27 mouse cellular contexts compared by ENCODE assay signal in the genomic region with DNA sequence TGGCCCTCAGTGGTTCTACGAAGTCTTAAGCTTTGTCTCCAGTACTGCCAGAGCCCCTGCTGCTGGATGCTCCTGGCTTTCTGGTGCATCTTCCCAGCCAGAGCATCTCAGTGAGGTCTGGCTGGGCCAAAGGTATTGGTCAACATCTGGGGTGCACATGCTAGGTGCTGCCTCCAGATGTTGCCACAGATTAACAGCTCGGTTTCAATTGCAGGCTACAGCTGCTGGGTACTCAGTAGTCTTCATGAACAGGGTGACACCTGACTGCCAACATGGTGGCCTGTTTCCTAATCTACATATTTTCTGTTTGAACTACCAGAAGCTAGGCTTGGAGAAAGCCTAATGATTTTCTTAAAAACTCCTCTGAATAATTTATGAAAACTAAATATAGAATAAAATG. TPM values are rescaled to one million over a fixed set of nuclear protein-coding genes. Genes with fewer than 3 reads are reported as not detected.
DNase-seq lines count a peak whose midpoint lies in the region; ATAC-seq and TF ChIP-seq lines count a peak whose summit lies in the region.
"Had no signal": no experiment of that assay in that cellular context is flagged by ENCODE, and none has a peak within 500 bp of the region (broad histone marks: within the 10 kb centered on the region; RNA-seq: fewer than 3 reads in every experiment).

No protein-coding gene starts in this region.

- peaks cover 5% of the 10 kb centered on the region; the same call in 1 of the 2 replicates for H3K4me1 ChIP-seq in bone marrow, adult 2 months (ENCODE audit: control insufficient read depth, insufficient read depth, low read length)
- peaks cover 30 to 45% of the 10 kb centered on the region in 2 experiments for H3K4me1 ChIP-seq in liver, embryonic 14.5 days (replicated peaks; ENCODE audit: control insufficient read depth in 2 of 2, insufficient read depth in 2 of 2, low read length in 1 of 2)
- H3K4me1 ChIP-seq in liver, postnatal 0 days (ENCODE audit: insufficient read depth): peaks cover 25% of the 10 kb centered on the region
- H3K4me1 ChIP-seq in kidney, adult 2 months (ENCODE audit: control insufficient read depth, insufficient read depth, low read length): no peaks in the 10 kb centered on the region

- DNase-seq in liver, embryonic 14.5 days (ENCODE audit: low read depth in 3 of 3, low spot score in 3 of 3): peak in 1 of 3 experiments; percentile 52
- DNase-seq in liver, postnatal 0 days: no peak
- DNase-seq in kidney, adult 2 months: no peak
- DNase-seq in embryo, embryonic 10.5 days (ENCODE audit: low spot score): no peak
- DNase-seq: adrenal gland, postnatal 10 days; cerebellum, adult 18-20 months; cerebellum, adult 9-10 months; cerebellum, postnatal 14 days; gastrocnemius, postnatal 36 days; heart, adult 2 months; heart, postnatal 14 days; heart, postnatal 4 days had no signal

- peak overlapping the region; percentile 13; the same call in 1 of the 2 replicates for H3K27ac ChIP-seq in bone marrow, adult 2 months (ENCODE audit: control insufficient read depth, insufficient read depth, low read depth, low read length, poor library complexity)
- peak overlapping the region; percentile 96 for H3K27ac ChIP-seq in liver, embryonic 14.5 days
- 0 out of 2 replicates have a peak overlapping the region, but pooled peaks have one; percentile 37 for H3K27ac ChIP-seq in liver, postnatal 0 days (ENCODE audit: low read depth)
- H3K27ac ChIP-seq in kidney, adult 2 months (ENCODE audit: insufficient read depth, low read depth, low read length): no peak overlapping the region
- H3K27ac ChIP-seq: embryonic facial prominence, embryonic 12.5 days; embryonic facial prominence, embryonic 15.5 days; forebrain, embryonic 10.5 days; forebrain, embryonic 13.5 days; heart, adult 2 months; heart, embryonic 10.5 days; heart, embryonic 13.5 days; hindbrain, embryonic 14.5 days; hindbrain, postnatal 0 days had no signal

- 76% methylated on average over 2 of the region's 2 CpGs for WGBS in bone marrow, adult 2 months
- 64% methylated on average over 2 of the region's 2 CpGs for WGBS in liver, embryonic 14.5 days (ENCODE audit: insufficient replicate concordance)
- WGBS in liver, postnatal 0 days (ENCODE audit: insufficient replicate concordance): 63% methylated on average over 2 of the region's 2 CpGs
- 91% methylated on average over 2 of the region's 2 CpGs for WGBS in kidney, adult 2 months

- no peak for TF ChIP-seq CTCF in bone marrow, adult 2 months (IDR thresholded peaks at IDR 0.05; ENCODE audit: control insufficient read depth, insufficient read depth, low read length)
- TF ChIP-seq CTCF in liver, embryonic 14.5 days (IDR thresholded peaks at IDR 0.05; ENCODE audit: low read depth): no peak
- TF ChIP-seq CTCF in liver, postnatal 0 days (IDR thresholded peaks at IDR 0.05; ENCODE audit: low read depth): no peak
- TF ChIP-seq CTCF in kidney, adult 2 months (conservative IDR thresholded peaks at IDR 0.05; ENCODE audit: insufficient read depth, insufficient read length, low read depth, low read length): no peak

- no peaks in the 10 kb centered on the region for H3K36me3 ChIP-seq in liver, embryonic 14.5 days (replicated peaks; ENCODE audit: control insufficient read depth, insufficient read depth, low read depth)
- H3K36me3 ChIP-seq in liver, postnatal 0 days (replicated peaks; ENCODE audit: insufficient read depth, low read length): no peaks in the 10 kb centered on the region
- no peaks in the 10 kb centered on the region for H3K36me3 ChIP-seq in kidney, adult 2 months (ENCODE audit: control insufficient read depth, insufficient read depth, low read length)
- H3K36me3 ChIP-seq: forebrain, embryonic 10.5 days; heart, embryonic 10.5 days; heart, embryonic 13.5 days had no signal

- no peak for TF ChIP-seq POLR2A in bone marrow, adult 2 months (IDR thresholded peaks at IDR 0.05; ENCODE audit: borderline replicate concordance, control insufficient read depth, low read depth, low read length)
- TF ChIP-seq POLR2A in kidney, adult 2 months (IDR thresholded peaks at IDR 0.05; ENCODE audit: low read depth, low read length): no peak

- no peaks in the 10 kb centered on the region for H3K9me3 ChIP-seq in liver, embryonic 14.5 days (ENCODE audit: control insufficient read depth, low read length)
- no peaks in the 10 kb centered on the region for H3K9me3 ChIP-seq in liver, postnatal 0 days (ENCODE audit: low read length)
- H3K9me3 ChIP-seq: embryonic facial prominence, embryonic 12.5 days; embryonic facial prominence, embryonic 15.5 days; forebrain, embryonic 10.5 days; forebrain, embryonic 13.5 days; heart, embryonic 10.5 days; heart, embryonic 13.5 days had no signal

- TF ChIP-seq EP300 in liver, embryonic 14.5 days (IDR thresholded peaks at IDR 0.05; ENCODE audit: low read depth): peak; percentile 50
- TF ChIP-seq EP300 in liver, postnatal 0 days (IDR thresholded peaks at IDR 0.05; ENCODE audit: low read depth): peak; percentile 45; the same call in 1 of the 2 replicates

- no peak overlapping the region for H3K4me2 ChIP-seq in liver, embryonic 14.5 days (ENCODE audit: low read depth)
- H3K4me2 ChIP-seq in liver, postnatal 0 days (ENCODE audit: low read depth, low read length): no peak overlapping the region
- H3K4me2 ChIP-seq: embryonic facial prominence, embryonic 12.5 days; embryonic facial prominence, embryonic 15.5 days; forebrain, embryonic 13.5 days; heart, embryonic 13.5 days; hindbrain, embryonic 14.5 days had no signal

- H3K4me3 ChIP-seq in bone marrow, adult 2 months (replicated peaks; ENCODE audit: control insufficient read depth, low read depth, low read length): no peak overlapping the region
- no peak overlapping the region for H3K4me3 ChIP-seq in liver, embryonic 14.5 days (ENCODE audit: insufficient read depth in 1 of 2, low read depth in 2 of 2, low read length in 2 of 2)
- no peak overlapping the region for H3K4me3 ChIP-seq in liver, postnatal 0 days (ENCODE audit: low read depth, low read length)
- H3K4me3 ChIP-seq in kidney, adult 2 months (ENCODE audit: insufficient read depth, low read depth, low read length): no peak overlapping the region
- H3K4me3 ChIP-seq: embryonic facial prominence, embryonic 12.5 days; embryonic facial prominence, embryonic 15.5 days; forebrain, embryonic 10.5 days; forebrain, embryonic 13.5 days; heart, adult 2 months; heart, embryonic 10.5 days; heart, embryonic 13.5 days had no signal

- peak; percentile 58 for ATAC-seq in erythroid progenitor cell, adult 5-6 weeks (replicated peaks; ENCODE audit: low FRiP score, poor library complexity, severe bottlenecking)
- peak; percentile 50 for ATAC-seq in liver, embryonic 14.5 days (ENCODE audit: insufficient read depth)
- ATAC-seq in liver, postnatal 0 days: peak; percentile 52
- ATAC-seq in activated CD4-positive, CD25-positive, alpha-beta regulatory T cell, adult 4 months: no peak
- ATAC-seq: CD4-positive, CD25-positive, alpha-beta regulatory T cell, adult 4 months; forebrain, embryonic 13.5 days; forebrain, embryonic 16.5 days; hindbrain, postnatal 0 days; inflammation-experienced regulatory T-cells, adult 6 months; intestine, embryonic 16.5 days had no signal

- no peak overlapping the region for H3K9ac ChIP-seq in liver, embryonic 14.5 days (replicated peaks)
- H3K9ac ChIP-seq in liver, postnatal 0 days (replicated peaks): no peak overlapping the region
- H3K9ac ChIP-seq: embryonic facial prominence, embryonic 12.5 days; embryonic facial prominence, embryonic 15.5 days; forebrain, embryonic 13.5 days; heart, embryonic 13.5 days; hindbrain, embryonic 14.5 days had no signal

- no peaks in the 10 kb centered on the region for H3K27me3 ChIP-seq in liver, embryonic 14.5 days (ENCODE audit: control insufficient read depth, insufficient read depth, low read length)
- H3K27me3 ChIP-seq in liver, postnatal 0 days (ENCODE audit: insufficient read depth, low read length): no peaks in the 10 kb centered on the region
- H3K27me3 ChIP-seq in kidney, adult 2 months (replicated peaks; ENCODE audit: control insufficient read depth, insufficient read depth, low read length): no peaks in the 10 kb centered on the region
- H3K27me3 ChIP-seq: embryonic facial prominence, embryonic 12.5 days; embryonic facial prominence, embryonic 15.5 days; forebrain, embryonic 13.5 days; heart, embryonic 13.5 days had no signal

RNA-seq across cellular contexts. Expression of a gene that starts 18.3 kb away (rescaled TPM):
- 5.5 and 5.9 TPM in 2 replicates for polyA plus RNA-seq in bone marrow, adult 2 months (2011; ENCODE audit: insufficient read depth, insufficient read length, low replicate concordance, missing spikeins)
- total RNA-seq in erythroid progenitor cell, adult 5-6 weeks (2015; ENCODE audit: low replicate concordance): 4.3 and 4.6 TPM in 2 replicates
- 5.6 and 5.9 TPM in 2 replicates for total RNA-seq in erythroid progenitor cell, adult 5-6 weeks (2017; ENCODE audit: low replicate concordance)
- 0.63 and 0.77 TPM in 2 replicates for polyA plus RNA-seq in liver, embryonic 14.5 days (2012; rRNA removed)
- 0.42 and 0.46 TPM in 2 replicates for polyA plus RNA-seq in liver, embryonic 14.5 days (2014; fragmentation: Nextera tagmentation; extraction: Ambion mirVana)
- polyA plus RNA-seq in liver, postnatal 0 days (2015; fragmentation: Nextera tagmentation; extraction: Ambion mirVana): 0.86 and 1.0 TPM in 2 replicates
- polyA plus RNA-seq in kidney, adult 2 months (2012; rRNA removed): 13.4 and 13.8 TPM in 2 replicates
- polyA plus RNA-seq in activated CD4-positive, CD25-positive, alpha-beta regulatory T cell, adult 4 months (2017; shearing (Covaris generic)): 10 to 100 TPM; 13.5 to 17.6 TPM
